Mouse (Mus musculus) neural tube, postnatal 0 days (tissue): ENCODE measurements around the gene Frk. TPM values are rescaled to one million over a fixed set of nuclear protein-coding genes. Genes with fewer than 3 reads are reported as not detected.

Source experiments
- polyA plus RNA-seq: library from polyadenylated mRNA; unstranded; fragments of >200 nt; fragmentation: Nextera tagmentation; extraction: Ambion mirVana; gene quantifications from 2 replicates; pipeline ENCODE4 v1.2.1, GENCODE M21; 2015

The Frk gene
- polyA plus RNA-seq = 0.82 and 1.3 TPM in 2 replicates

DNA sequence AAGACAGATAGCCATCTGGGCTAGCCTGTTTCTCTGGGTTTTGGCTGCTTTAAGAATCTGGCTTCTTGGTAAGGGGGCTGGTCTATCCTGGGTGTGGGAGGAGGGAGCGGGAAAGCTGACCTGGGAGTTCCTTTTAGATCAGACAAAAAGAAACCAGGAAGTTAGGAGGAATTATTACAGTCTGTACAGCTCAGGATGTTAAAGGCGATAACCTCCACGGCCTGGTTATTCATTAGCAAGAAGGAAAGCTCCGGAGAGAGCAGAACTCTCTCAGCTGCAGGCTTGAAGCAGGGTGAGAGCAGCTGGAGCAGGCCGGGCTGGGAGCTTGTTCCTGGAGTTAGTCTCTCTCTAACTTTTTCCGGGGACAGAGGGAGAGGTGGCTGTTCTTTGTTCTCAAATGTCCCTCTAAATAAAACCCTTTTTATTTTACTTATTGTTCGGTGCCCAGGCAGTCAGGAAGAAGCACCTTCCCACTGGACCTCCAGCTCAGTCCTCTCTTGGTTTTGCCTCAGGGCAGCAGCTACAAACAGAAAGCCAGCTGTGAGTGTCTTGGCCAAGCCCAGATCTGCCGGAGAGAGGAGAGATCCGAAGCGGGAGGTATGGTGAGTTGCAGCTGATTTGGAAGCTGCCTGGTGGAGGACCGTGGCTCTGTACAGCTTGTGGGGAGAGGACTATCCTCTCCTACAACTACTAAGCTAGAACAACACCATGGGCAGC, at the start of gene Frk:
Gene Frk (plus strand): TSS at position 103 of the 717 bp plus-strand sequence.

Other genes with a start within 250 kb of the Frk start
- gene Tspyl1, start 201.2 kb upstream of the Frk start, polyA plus RNA-seq = 124 and 136 TPM in 2 replicates
- gene Tspyl4, start 186.0 kb upstream of the Frk start, polyA plus RNA-seq = 424 and 433 TPM in 2 replicates
- 0.70 and 1.4 TPM in 2 replicates for gene Col10a1, start 93.4 kb upstream of the Frk start, polyA plus RNA-seq
- 2.5 and 2.6 TPM in 2 replicates for gene Nt5dc1, start 64.8 kb upstream of the Frk start, polyA plus RNA-seq